Mouse (Mus musculus): ENCODE measurements around the gene Vangl2. TPM values are rescaled to one million over a fixed set of nuclear protein-coding genes. Genes with fewer than 3 reads are reported as not detected.
"Not testable (repeated sequence)": the region's sequence is repeated elsewhere in the genome, so short reads cannot be mapped to it uniquely, and the experiment has no call there.

Gene Vangl2
- polyA plus RNA-seq, 1 experiment from 2014 or later, result 49.6 TPM

GRCm38 (mm10) chr1:171974361-171974760, 53.9 kb downstream of the Vangl2 start:
- H3K4me3 ChIP-seq; H3K27me3 ChIP-seq (replicated peaks); H3K9me3 ChIP-seq; H3K9ac ChIP-seq; H3K27ac ChIP-seq; ATAC-seq (replicated peaks); H3K4me2 ChIP-seq; H3K36me3 ChIP-seq (replicated peaks); H3K4me1 ChIP-seq: not testable (repeated sequence)
- WGBS, result 91% methylated on average over 2 of the region's 2 CpGs

GRCm38 (mm10) chr1:171970854-171971586, 57.2 kb downstream of the Vangl2 start:
- peaks cover 7% of the 10 kb centered on the region for H3K4me1 ChIP-seq
- H3K9ac ChIP-seq, result no peak overlapping the region
- no peak for ATAC-seq (replicated peaks)
- H3K4me3 ChIP-seq, result no peak overlapping the region
- H3K36me3 ChIP-seq (replicated peaks), result no peaks in the 10 kb centered on the region
- no peaks in the 10 kb centered on the region for H3K9me3 ChIP-seq
- no peak overlapping the region for H3K27ac ChIP-seq
- H3K27me3 ChIP-seq (replicated peaks), result no peaks in the 10 kb centered on the region
- 27% methylated on average over 10 of the region's 10 CpGs for WGBS
- H3K4me2 ChIP-seq, result no peak overlapping the region

- no peak for ATAC-seq (replicated peaks)
- 91% methylated on average over 6 of the region's 6 CpGs for WGBS
- no peak overlapping the region for H3K9ac ChIP-seq
Observed at GRCm38 (mm10) chr1:171969221-171969620, 59.0 kb downstream of the Vangl2 start.

DNA sequence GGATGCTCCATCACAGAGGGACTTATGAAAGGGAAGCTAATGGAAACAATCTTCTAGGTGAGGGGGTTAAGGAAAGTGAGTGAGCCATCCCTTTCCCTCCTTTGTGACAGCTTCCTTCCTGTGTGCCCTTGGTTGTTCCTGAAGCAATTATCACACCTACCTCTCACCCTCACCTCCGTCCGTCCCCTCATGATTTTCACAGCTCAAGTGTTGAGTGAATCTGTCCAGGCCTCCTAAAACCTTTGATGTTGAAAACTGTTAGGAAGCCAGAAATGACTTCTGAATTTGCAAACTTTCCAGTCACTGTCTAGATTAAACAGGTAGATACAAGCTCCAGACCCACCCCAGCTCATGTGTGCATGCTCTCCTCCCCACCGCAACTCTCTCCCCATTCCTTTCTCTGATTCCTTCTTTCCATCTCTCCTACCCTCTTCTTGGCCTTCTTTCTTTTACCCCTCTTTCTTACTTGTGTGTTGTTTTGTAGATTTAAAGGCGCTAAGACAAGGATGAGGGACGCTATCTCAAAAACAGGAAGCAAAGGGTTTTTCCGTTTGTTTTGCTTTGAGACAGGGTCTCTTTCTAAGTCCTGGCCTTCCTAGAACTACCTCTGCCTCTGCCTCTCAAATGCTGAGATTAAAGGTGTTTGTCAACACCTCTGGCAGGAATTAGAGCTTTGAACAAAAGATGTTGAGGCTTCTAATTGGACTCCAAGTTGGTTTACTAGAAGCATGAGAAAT, 62.0 kb downstream of the Vangl2 start:
- 89% methylated on average over 6 of the region's 6 CpGs for WGBS
- peaks cover 6% of the 10 kb centered on the region for H3K4me1 ChIP-seq
- no peak for ATAC-seq (replicated peaks)
- no peaks in the 10 kb centered on the region for H3K9me3 ChIP-seq
- no peak overlapping the region for H3K9ac ChIP-seq
- H3K27me3 ChIP-seq (replicated peaks), result no peaks in the 10 kb centered on the region
- no peak overlapping the region for H3K4me2 ChIP-seq
- H3K36me3 ChIP-seq (replicated peaks), result no peaks in the 10 kb centered on the region
- no peak overlapping the region for H3K27ac ChIP-seq
- H3K4me3 ChIP-seq, result no peak overlapping the region

More at GRCm38 (mm10) chr1:171969221-171969620, 59.0 kb downstream of the Vangl2 start:
- H3K4me3 ChIP-seq, result no peak overlapping the region
- H3K27me3 ChIP-seq (replicated peaks), result no peaks in the 10 kb centered on the region
- H3K27ac ChIP-seq, result no peak overlapping the region
- peaks cover 7% of the 10 kb centered on the region for H3K4me1 ChIP-seq
- H3K4me2 ChIP-seq, result no peak overlapping the region
- no peaks in the 10 kb centered on the region for H3K36me3 ChIP-seq (replicated peaks)
- no peaks in the 10 kb centered on the region for H3K9me3 ChIP-seq

- Histone ChIP-seq H3K36me3 (replicated peaks) (no peaks in the 10 kb centered on the region), H3K4me2 (no peak overlapping the region), H3K9me3 (no peaks in the 10 kb centered on the region), H3K9ac (no peak overlapping the region), H3K27me3 (replicated peaks) (no peaks in the 10 kb centered on the region), H3K27ac (no peak overlapping the region), H3K4me1 (no peaks in the 10 kb centered on the region), H3K4me3 (no peak overlapping the region)
- WGBS, result 85% methylated on average over 6 of the region's 6 CpGs
- no peak for ATAC-seq (replicated peaks)
Observed at GRCm38 (mm10) chr1:171963613-171964012, 64.6 kb downstream of the Vangl2 start.

GRCm38 (mm10) chr1:171961704-171962103, 66.5 kb downstream of the Vangl2 start:
- no peak for ATAC-seq (replicated peaks)
- Histone ChIP-seq H3K36me3 (replicated peaks) (no peaks in the 10 kb centered on the region), H3K4me1 (no peaks in the 10 kb centered on the region), H3K4me3 (no peak overlapping the region), H3K4me2 (no peak overlapping the region), H3K27ac (no peak overlapping the region), H3K9me3 (no peaks in the 10 kb centered on the region), H3K27me3 (replicated peaks) (no peaks in the 10 kb centered on the region), H3K9ac (no peak overlapping the region)
- 93% methylated on average over 6 of the region's 6 CpGs for WGBS

DNA sequence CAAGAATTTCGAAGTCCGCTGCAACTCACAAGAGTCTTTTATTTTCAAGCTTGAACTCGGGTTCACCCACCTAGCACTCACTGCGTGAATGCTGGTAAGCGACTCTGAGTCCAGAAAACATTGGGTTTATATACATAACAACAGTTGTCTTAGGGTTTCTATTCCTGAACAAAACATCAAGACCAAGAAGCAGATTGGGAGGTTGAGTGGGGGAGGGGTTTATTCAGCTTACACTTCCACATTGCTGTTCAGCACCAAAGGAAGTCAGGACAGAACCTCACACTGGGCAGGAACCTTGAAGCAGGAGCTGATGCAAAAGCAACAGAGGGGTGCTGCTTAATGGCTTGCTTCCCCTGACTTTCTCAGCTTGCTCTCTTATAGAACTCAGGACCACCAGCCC, 67.5 kb downstream of the Vangl2 start:
- H3K9me3 ChIP-seq, result no peaks in the 10 kb centered on the region
- WGBS, result 88% methylated on average over 5 of the region's 5 CpGs
- no peaks in the 10 kb centered on the region for H3K4me1 ChIP-seq
- no peak overlapping the region for H3K4me2 ChIP-seq
- no peak overlapping the region for H3K9ac ChIP-seq
- no peak for ATAC-seq (replicated peaks)
- H3K36me3 ChIP-seq (replicated peaks), result no peaks in the 10 kb centered on the region
- no peak overlapping the region for H3K27ac ChIP-seq
- H3K4me3 ChIP-seq, result no peak overlapping the region
- H3K27me3 ChIP-seq (replicated peaks), result no peaks in the 10 kb centered on the region

- ATAC-seq (replicated peaks), result no peak
- Histone ChIP-seq H3K27me3 (replicated peaks) (no peaks in the 10 kb centered on the region), H3K4me1 (no peaks in the 10 kb centered on the region), H3K27ac (no peak overlapping the region), H3K4me3 (no peak overlapping the region), H3K4me2 (no peak overlapping the region), H3K9ac (no peak overlapping the region), H3K9me3 (no peaks in the 10 kb centered on the region), H3K36me3 (replicated peaks) (no peaks in the 10 kb centered on the region)
- 80% methylated on average over 2 of the region's 2 CpGs for WGBS
Observed at GRCm38 (mm10) chr1:171957411-171957810, 70.8 kb downstream of the Vangl2 start.

- H3K9ac ChIP-seq, result no peak overlapping the region
- H3K27ac ChIP-seq, result no peak overlapping the region
- H3K36me3 ChIP-seq (replicated peaks), result no peaks in the 10 kb centered on the region
- H3K27me3 ChIP-seq (replicated peaks), result no peaks in the 10 kb centered on the region
- ATAC-seq (replicated peaks), result no peak
- H3K9me3 ChIP-seq, result no peaks in the 10 kb centered on the region
- H3K4me3 ChIP-seq, result no peak overlapping the region
- H3K4me1 ChIP-seq, result no peaks in the 10 kb centered on the region
- WGBS, result 73% methylated on average over 6 of the region's 6 CpGs
- H3K4me2 ChIP-seq, result no peak overlapping the region
Observed at GRCm38 (mm10) chr1:171955071-171955470, 73.2 kb downstream of the Vangl2 start.

Other genes starting within 250 kb of the Vangl2 start
- 0.74 and 1.1 TPM in 2 replicates for gene Cd84, start 188.7 kb downstream of the Vangl2 start, polyA plus RNA-seq (2015; fragmentation: Nextera tagmentation; extraction: Ambion mirVana)
- gene Gm10521, start 132.8 kb downstream of the Vangl2 start, polyA plus RNA-seq (2015; fragmentation: Nextera tagmentation; extraction: Ambion mirVana), result not detected in 2 replicates
- gene Slamf6, start 110.9 kb downstream of the Vangl2 start, polyA plus RNA-seq (2015; fragmentation: Nextera tagmentation; extraction: Ambion mirVana), result 0.36 TPM in 1 of 2 replicates, not detected in the other
- gene Nhlh1, start 29.1 kb upstream of the Vangl2 start, polyA plus RNA-seq (2015; fragmentation: Nextera tagmentation; extraction: Ambion mirVana), result 2.0 and 2.5 TPM in 2 replicates
- 199 and 209 TPM in 2 replicates for gene Copa, start 54.1 kb upstream of the Vangl2 start, polyA plus RNA-seq (2015; fragmentation: Nextera tagmentation; extraction: Ambion mirVana)
- 116 and 122 TPM in 2 replicates for gene Ncstn, start 54.4 kb upstream of the Vangl2 start, polyA plus RNA-seq (2015; fragmentation: Nextera tagmentation; extraction: Ambion mirVana)
- gene Pex19, start 98.3 kb upstream of the Vangl2 start, polyA plus RNA-seq (2015; fragmentation: Nextera tagmentation; extraction: Ambion mirVana), result 165 and 168 TPM in 2 replicates
- gene Dcaf8, start 119.6 kb upstream of the Vangl2 start, polyA plus RNA-seq (2015; fragmentation: Nextera tagmentation; extraction: Ambion mirVana), result 93.0 and 94.7 TPM in 2 replicates
- gene Pea15a, start 178.4 kb upstream of the Vangl2 start, polyA plus RNA-seq (2015; fragmentation: Nextera tagmentation; extraction: Ambion mirVana), result 437 and 473 TPM in 2 replicates
- gene Casq1, start 191.4 kb upstream of the Vangl2 start, polyA plus RNA-seq (2015; fragmentation: Nextera tagmentation; extraction: Ambion mirVana), result 1.7 and 2.7 TPM in 2 replicates
- 0.05 TPM in 1 of 2 replicates, not detected in the other for gene Atp1a4, start 230.0 kb upstream of the Vangl2 start, polyA plus RNA-seq (2015; fragmentation: Nextera tagmentation; extraction: Ambion mirVana)
- 66.2 and 77.2 TPM in 2 replicates for gene Igsf8, start 233.2 kb upstream of the Vangl2 start, polyA plus RNA-seq (2015; fragmentation: Nextera tagmentation; extraction: Ambion mirVana)